Mouse (Mus musculus) retina, adult 2 months (tissue): ENCODE data around the gene Sipa1.

Experiments used
- DNase-seq: peaks from one replicate; pipeline ENCODE4 v3.0.0-alpha.2; 2012; ENCODE audit warnings: low read depth, low spot score

The Sipa1 gene

GRCm38 (mm10) chr19:5662981-5663913 lies at the start of gene Sipa1:
Gene Sipa1, minus strand, starts transcription at chr19:5663707.
- DNase-seq = no peak

DNA sequence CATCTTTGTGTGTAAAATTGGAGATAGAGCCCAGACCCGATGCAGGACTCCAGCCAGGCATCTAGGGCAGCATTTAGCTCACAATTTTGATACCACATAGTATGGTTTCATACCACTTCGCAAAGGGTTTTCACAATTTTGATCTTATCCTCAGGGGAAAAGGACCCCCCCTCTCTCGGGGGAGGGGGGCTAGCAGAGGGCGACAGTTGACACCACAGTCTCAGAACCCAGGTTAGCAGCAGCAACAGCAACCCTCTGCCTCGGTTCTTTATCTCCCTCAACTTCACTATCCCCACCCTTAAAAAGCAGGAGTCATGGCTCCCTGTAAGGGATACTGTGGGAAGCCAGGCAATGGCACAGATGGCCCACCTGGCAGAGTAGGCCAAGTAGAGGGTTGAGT lies 49.7 kb upstream of the Sipa1 start:
- DNase-seq = no peak

- no peak for DNase-seq
Observed at GRCm38 (mm10) chr19:5711907-5712460, 48.5 kb upstream of the Sipa1 start.

DNA sequence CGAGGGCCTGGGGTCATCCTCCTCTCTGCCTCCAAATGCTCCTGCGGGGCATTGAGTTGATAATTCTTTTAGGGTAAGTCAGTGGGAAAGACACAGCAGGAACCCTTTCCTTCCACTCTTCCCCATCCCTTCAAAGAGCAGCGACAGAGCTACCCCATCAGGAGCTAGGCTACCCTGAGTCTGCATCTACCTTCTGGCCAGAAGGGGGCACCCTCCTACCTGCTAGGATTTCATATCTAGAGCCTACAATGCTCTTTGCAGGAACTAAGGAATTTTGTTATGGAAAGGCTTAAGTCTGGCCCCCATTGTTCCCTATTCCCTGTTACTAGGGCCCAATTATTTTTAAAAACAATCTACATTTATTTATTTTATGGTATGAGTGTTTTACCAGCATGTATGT lies 47.7 kb upstream of the Sipa1 start:
- DNase-seq = no peak

- no peak for DNase-seq
Observed at GRCm38 (mm10) chr19:5710581-5710980, 47.1 kb upstream of the Sipa1 start.

- no peak for DNase-seq
Observed at GRCm38 (mm10) chr19:5710068-5710467, 46.6 kb upstream of the Sipa1 start.

- no peak for DNase-seq
Observed at GRCm38 (mm10) chr19:5704801-5705571, 41.5 kb upstream of the Sipa1 start.

DNA sequence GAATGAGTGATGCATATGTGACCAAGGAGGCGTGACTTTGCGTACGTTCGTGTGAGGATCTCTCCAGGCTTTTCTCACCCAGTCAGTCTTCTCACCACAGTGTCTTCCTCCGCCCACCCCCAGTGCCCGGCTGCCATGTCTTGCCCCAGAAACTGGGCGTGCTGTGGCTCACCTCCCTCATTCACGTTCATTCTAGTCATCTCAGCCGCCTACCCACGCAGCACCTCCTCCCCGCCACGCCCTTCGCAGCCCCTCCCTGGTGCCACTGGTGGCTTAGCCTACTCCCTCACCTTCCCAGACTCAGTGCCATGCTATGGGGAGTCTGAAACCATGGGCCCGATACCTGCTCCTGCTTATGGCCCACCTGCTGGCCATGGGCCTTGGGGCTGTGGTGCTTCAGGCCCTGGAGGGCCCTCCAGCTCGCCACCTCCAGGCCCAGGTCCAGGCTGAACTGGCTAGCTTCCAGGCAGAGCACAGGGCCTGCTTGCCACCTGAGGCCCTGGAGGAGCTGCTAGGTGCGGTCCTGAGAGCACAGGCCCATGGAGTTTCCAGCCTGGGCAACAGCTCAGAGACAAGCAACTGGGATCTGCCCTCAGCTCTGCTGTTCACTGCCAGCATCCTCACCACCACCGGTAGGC lies 40.8 kb upstream of the Sipa1 start, which contains the start of gene Kcnk7:
Gene Kcnk7, plus strand, starts transcription at position 205 of the 638 bp plus-strand sequence.
- DNase-seq = no peak

- DNase-seq = no peak
Observed at GRCm38 (mm10) chr19:5695849-5696462, 32.4 kb upstream of the Sipa1 start.

DNA sequence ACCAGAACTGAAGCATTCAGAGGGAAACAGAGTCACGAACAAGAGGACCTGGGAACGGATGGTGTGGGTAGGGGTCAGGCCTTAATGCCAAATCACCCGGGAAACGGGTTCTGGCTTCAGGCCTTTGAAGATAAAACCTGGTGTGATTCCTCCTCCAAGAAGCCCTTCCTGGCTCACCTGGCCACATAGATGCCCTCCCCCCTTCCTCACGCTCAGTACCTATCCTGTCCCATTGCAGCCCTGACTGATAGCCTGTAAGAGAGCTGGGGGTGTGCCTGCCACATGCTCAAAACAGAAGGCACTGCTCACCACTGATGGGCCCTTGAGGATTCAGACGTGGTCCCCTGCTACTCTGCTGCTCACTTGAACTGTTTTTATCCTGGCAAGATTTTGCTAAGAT lies 30.3 kb upstream of the Sipa1 start:
- no peak for DNase-seq

- no peak for DNase-seq
Observed at GRCm38 (mm10) chr19:5692913-5693396, 29.4 kb upstream of the Sipa1 start.

GRCm38 (mm10) chr19:5692086-5692912 lies 28.8 kb upstream of the Sipa1 start:
- DNase-seq = no peak

GRCm38 (mm10) chr19:5691601-5692000 lies 28.1 kb upstream of the Sipa1 start:
- no peak for DNase-seq

GRCm38 (mm10) chr19:5690343-5690735 lies 26.8 kb upstream of the Sipa1 start:
- no peak for DNase-seq

DNA sequence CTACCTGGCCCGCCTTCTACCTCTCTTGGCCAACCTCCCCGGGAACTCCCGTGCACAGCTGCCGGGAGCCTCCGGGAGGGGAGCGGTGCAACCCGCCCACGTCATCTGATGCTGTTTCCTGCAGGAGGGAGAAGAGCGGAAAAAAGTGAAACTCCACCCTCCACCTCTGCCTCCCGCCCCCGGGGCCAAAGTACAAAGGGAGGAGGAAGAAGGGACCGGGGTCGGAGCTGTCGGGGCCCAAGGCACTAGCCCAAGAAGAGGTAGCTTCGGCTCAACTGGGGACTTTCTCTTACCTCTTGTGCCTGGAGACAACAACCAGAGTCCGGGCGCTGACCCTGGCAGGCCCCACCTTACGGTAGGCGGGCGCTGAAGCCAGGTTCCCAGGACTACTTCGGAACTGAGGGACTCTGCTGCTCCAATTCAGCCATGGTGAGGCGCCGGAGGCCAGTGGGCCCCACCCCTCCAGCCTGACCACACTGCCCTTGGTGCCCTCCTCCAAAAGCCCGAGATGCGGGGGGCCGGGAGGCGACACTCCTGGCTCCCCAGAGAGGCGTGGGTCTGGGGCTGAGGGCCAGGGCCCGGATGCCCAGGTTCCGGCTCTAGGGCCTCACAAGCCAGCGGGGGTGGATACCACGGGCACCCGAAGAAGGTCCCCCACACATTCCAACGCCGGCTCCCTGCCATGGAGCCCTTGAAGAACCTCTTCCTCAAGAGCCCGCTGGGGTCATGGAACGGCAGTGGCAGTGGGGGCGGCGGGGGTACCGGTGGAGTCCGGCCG lies 26.2 kb upstream of the Sipa1 start:
- DNase-seq = peak; percentile 30

- no peak for DNase-seq
Observed at GRCm38 (mm10) chr19:5689088-5689428, 25.6 kb upstream of the Sipa1 start.

DNA sequence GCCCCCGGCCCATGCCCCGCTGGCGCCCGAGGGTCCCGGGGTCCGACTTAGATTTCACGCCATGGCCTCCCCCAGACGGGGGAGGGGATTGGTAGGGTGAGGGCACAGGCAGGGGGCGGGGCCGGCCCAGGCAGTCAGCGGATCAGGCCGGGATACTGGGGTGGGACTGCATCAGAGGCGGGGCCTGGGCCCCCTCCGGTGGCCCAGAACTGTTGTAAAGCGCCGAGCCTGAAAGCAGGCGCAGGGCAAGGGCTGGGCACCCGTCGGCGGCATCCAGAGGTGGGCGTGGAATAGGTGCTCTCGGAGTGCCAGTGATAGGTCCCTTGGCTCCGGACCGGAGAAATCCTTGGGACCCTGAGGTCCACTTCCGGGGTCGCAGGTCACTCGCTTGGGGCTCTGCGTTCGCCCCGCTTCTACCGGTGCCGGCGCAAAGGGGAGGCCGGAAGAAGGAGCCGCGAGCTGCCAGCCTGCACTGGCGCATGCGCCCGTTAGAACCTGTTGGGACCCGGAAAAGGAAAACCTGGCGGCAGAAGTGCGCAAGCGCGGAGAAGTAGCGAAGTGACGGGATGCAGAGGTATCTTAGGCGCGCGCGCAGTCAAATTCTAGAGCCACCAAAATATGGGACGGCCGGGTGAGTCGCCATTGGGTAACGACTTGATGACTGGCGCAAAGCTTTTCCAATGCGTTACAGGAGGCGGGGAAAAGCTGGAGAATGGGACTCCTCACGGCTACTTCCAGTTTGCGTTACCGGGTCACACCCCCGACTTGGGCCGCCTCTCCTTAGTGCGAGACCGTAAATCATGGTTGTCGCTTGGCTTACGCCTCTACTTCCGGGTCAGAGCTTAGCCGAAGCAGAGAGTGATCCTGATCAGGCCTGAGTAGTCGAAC lies 24.9 kb upstream of the Sipa1 start, which contains the start of the genes Map3k11 and Pcnx3:
Gene Map3k11, plus strand, starts transcription at position 543 of the 888 bp plus-strand sequence.
Gene Pcnx3, minus strand, starts transcription at position 709 of the 888 bp plus-strand sequence.
- peak; percentile 96 for DNase-seq

DNA sequence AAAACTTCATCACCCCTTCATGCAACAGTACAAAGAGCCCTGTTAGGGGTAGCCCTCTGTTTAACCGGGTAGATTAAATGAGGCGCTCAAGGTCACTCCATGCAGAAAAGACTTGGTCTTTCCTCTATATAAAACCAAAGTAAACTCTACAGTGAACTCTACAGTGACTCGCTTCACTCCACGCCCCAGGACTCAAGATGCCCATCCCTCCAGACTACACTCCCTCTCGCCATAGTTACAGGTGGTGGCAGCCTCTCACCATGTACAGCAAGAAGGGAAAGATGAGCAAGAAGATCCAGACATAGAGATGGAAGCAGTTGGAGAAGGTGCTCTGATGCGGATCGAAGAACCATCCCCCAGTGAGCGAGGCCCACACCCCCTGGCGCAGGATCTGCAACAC lies 24.2 kb upstream of the Sipa1 start:
- DNase-seq = no peak
